Mouse (Mus musculus): ENCODE data around the gene Cnot1. TPM values are rescaled to one million over a fixed set of nuclear protein-coding genes. Genes with fewer than 3 reads are reported as not detected.
A peak's percentile ranks its signal among the peaks of the same experiment; 100 is the strongest.

Cnot1 gene
- polyA plus RNA-seq, 1 experiment from 2014 or later: 33.8 TPM

DNA sequence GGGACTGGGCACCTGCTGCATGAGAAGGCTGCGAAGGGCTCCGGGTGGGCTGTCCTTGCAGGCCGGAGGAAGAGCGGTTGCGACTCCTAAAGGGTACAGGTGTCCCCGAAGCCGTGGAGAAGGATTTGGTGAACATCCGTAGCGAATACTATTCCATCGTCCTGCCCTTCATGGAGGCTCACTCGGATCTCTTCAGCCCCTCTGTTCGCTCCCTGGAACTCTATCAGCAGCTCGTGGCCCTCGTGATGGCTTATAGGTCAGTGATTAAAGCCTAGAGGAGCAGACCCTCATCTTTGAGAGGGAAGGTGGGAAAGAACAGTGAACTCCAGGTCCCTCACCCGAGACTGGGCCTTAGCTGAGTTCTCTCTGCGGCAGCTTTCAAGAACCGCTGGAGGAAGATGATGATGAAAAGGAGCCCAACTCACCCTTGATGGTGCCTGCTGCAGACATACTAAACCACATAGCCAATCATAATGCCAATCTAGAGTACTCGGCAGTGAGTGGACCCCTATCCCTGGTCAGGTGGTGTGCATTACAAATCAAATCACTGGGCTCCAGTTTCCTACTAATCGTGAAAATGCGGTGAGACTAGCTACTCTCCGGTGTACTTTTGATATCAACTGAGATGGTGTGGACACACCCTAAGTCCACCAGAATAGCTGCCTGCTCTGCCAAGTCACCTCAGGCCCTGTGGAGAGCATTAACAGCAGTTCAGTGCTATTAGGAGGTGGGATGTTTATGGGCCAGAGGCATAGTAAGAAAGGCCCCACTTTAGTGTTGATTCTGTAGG lies 90.5 kb downstream of the Cnot1 start:
- Histone ChIP-seq H3K4me1 (peaks cover 20% of the 10 kb centered on the region), H3K36me3 (peaks cover 51% of the 10 kb centered on the region), H3K9ac (replicated peaks) (peak overlapping the region; percentile 57), H3K27me3 (replicated peaks) (no peaks in the 10 kb centered on the region), H3K9me3 (replicated peaks) (no peaks in the 10 kb centered on the region), H3K27ac (replicated peaks) (peak overlapping the region; percentile 65; the same call in 1 of the 2 replicates), H3K4me3 (replicated peaks) (peak overlapping the region; percentile 57), H3K4me2 (peak overlapping the region; percentile 82)
- no peak for ATAC-seq (ENCODE audit: low FRiP score)
- 20% methylated on average over 21 of the region's 21 CpGs for WGBS

DNA sequence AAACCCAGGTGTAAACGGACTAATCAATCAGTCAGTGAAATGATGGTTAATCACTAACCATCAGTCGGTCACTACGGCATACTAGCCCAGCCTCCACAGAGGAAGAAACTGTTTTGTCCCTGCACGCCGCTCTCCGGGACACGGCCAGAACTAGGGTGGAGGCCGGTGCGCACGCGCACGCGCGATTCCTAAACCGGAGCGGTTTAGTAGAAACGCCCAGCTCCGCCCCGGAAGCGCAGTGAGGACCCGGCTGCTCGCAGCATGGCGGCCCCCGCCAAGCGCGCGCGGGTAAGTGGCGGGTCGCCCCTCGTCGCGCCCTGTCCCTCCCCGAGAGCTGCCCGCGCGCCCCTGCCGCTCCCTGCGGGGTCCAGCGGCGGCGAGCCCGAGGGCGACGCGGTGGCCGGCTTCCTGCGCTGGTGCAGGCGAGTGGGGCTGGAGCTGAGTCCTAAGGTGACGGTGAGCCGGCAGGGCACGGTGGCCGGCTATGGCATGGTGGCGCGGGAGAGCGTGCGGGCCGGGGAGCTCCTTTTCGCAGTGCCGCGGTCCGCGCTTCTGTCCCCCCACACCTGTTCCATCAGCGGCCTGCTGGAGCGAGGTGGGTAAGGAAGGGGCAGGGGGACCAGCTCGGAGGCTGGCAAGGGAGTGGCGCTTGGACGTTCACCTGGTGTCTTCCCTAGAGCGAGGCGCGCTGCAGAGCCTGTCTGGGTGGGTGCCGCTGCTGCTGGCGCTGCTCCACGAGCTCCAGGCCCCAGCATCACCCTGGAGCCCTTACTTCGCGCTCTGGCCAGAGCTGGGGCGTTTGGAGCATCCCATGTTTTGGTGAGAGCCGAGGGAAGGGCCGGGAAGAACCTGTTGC lies 91.4 kb downstream of the Cnot1 start, which contains the start of gene Setd6:
Gene Setd6 (plus strand): TSS at position 206 of the 856 bp plus-strand sequence.
- peak within 1 kb of the TSS; percentile 57 for H3K9ac ChIP-seq (replicated peaks)
- peak within 1 kb of the TSS; percentile 82 for H3K4me2 ChIP-seq
- H3K27ac ChIP-seq (replicated peaks): peak within 1 kb of the TSS; percentile 65
- no peaks in the 10 kb centered on the region for H3K27me3 ChIP-seq (replicated peaks)
- peaks cover 51% of the 10 kb centered on the region for H3K36me3 ChIP-seq
- H3K4me3 ChIP-seq (replicated peaks): peak within 1 kb of the TSS; percentile 57
- H3K4me1 ChIP-seq: peaks cover 20% of the 10 kb centered on the region
- H3K9me3 ChIP-seq (replicated peaks): no peaks in the 10 kb centered on the region
- peak; percentile 92 for ATAC-seq (ENCODE audit: low FRiP score)
- under 1% methylated on average over 79 of the region's 79 CpGs for WGBS

DNA sequence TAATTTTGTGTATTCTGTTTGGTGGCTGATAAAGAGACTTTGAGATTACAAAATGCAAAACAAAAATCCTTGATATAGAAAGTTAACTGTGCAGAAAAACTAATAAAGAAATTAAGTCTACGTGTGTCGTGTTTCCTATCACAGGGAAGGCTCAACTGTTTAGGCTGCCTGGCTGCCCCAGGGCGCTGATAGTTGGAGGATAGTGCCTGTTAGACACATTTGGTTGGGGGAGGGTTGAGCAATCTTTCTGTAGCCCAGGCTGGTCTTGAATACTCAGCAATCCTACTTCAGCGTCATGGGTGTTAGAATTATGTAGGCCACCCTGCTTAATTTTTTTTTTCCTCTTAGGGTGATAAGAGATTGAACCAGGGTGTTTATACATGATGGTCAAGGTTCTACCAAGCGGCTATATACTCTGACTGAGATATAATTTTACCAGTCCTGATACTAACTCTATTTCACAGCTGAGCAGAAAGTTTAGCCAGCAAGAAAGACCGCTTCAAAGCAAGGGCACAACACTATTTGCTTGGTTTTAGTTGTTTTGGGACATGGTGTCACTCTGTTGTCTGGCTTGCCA lies 92.3 kb downstream of the Cnot1 start:
- ATAC-seq (ENCODE audit: low FRiP score): no peak
- 91% methylated on average over 6 of the region's 6 CpGs for WGBS
- peaks cover 20% of the 10 kb centered on the region for H3K4me1 ChIP-seq
- H3K4me2 ChIP-seq: peak overlapping the region; percentile 82
- no peaks in the 10 kb centered on the region for H3K9me3 ChIP-seq (replicated peaks)
- no peaks in the 10 kb centered on the region for H3K27me3 ChIP-seq (replicated peaks)
- H3K4me3 ChIP-seq (replicated peaks): peak overlapping the region; percentile 57
- 0 out of 2 replicates have a peak overlapping the region, but pooled peaks have one; percentile 65 for H3K27ac ChIP-seq (replicated peaks)
- H3K9ac ChIP-seq (replicated peaks): peak overlapping the region; percentile 57; the same call in 1 of the 2 replicates
- peaks cover 48% of the 10 kb centered on the region for H3K36me3 ChIP-seq

GRCm38 (mm10) chr8:95714367-95714766 lies 92.9 kb downstream of the Cnot1 start:
- H3K9ac ChIP-seq (replicated peaks): no peak overlapping the region
- H3K9me3 ChIP-seq (replicated peaks): no peaks in the 10 kb centered on the region
- no peak overlapping the region for H3K4me2 ChIP-seq
- no peak for ATAC-seq (ENCODE audit: low FRiP score)
- no peaks in the 10 kb centered on the region for H3K27me3 ChIP-seq (replicated peaks)
- H3K4me3 ChIP-seq (replicated peaks): no peak overlapping the region
- WGBS: 90% methylated on average over 4 of the region's 4 CpGs
- peaks cover 49% of the 10 kb centered on the region for H3K36me3 ChIP-seq
- H3K27ac ChIP-seq (replicated peaks): no peak overlapping the region
- peaks cover 20% of the 10 kb centered on the region for H3K4me1 ChIP-seq

GRCm38 (mm10) chr8:95713100-95714010 lies 93.9 kb downstream of the Cnot1 start:
- Histone ChIP-seq H3K27ac (replicated peaks) (no peak overlapping the region), H3K9me3 (replicated peaks) (no peaks in the 10 kb centered on the region), H3K36me3 (peaks cover 50% of the 10 kb centered on the region), H3K27me3 (replicated peaks) (no peaks in the 10 kb centered on the region), H3K4me2 (no peak overlapping the region), H3K4me3 (replicated peaks) (no peak overlapping the region), H3K4me1 (peaks cover 20% of the 10 kb centered on the region), H3K9ac (replicated peaks) (no peak overlapping the region)
- WGBS: 79% methylated on average over 19 of the region's 19 CpGs
- ATAC-seq (ENCODE audit: low FRiP score): no peak

DNA sequence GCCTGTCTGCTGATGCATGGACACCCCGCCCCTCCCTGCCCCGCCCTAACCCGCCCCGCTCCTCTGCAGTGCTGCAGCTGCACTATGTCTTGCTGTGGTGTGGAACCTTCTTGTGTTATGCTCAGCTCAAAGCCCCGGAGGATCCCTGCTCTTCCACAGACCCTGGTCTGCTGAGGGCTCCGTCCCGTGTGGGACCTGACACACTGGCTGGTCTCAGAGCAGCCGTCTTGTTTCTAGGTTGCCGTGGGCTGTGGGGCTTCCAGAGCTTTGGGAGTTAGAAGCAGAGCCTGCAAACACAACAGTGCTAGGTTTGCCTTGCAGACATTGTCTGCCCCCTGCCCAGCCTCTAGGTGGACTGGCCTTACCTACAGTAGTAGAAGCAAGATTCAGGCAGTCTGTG lies 94.9 kb downstream of the Cnot1 start:
- Histone ChIP-seq H3K4me3 (replicated peaks) (no peak overlapping the region), H3K27ac (replicated peaks) (no peak overlapping the region), H3K4me1 (peaks cover 20% of the 10 kb centered on the region), H3K4me2 (no peak overlapping the region), H3K9ac (replicated peaks) (no peak overlapping the region), H3K36me3 (peaks cover 53% of the 10 kb centered on the region), H3K27me3 (replicated peaks) (no peaks in the 10 kb centered on the region), H3K9me3 (replicated peaks) (no peaks in the 10 kb centered on the region)
- ATAC-seq (ENCODE audit: low FRiP score): no peak
- WGBS: 88% methylated on average over 9 of the region's 9 CpGs

DNA sequence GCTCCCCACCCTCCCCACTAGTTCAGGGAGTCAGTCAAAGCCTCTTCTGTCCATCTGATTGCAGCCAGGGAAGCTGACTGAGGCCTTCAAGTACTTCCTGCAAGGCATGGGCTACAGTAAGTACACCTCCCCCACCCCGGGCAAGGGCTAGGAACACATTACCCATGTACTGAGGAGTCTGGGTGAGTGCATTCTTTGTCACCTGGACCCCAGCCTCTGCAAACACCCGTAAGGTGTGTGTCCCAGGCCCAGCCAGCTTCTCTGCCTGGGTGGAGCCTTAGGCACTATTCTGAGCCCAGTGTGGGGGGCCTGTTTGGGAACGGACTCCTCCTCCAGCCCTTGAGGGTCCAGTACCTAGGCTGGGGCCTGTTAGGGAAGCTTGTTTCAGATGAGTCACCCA lies 96.2 kb downstream of the Cnot1 start:
- no peak overlapping the region for H3K4me2 ChIP-seq
- no peaks in the 10 kb centered on the region for H3K9me3 ChIP-seq (replicated peaks)
- H3K27ac ChIP-seq (replicated peaks): no peak overlapping the region
- H3K4me1 ChIP-seq: peaks cover 8% of the 10 kb centered on the region
- H3K9ac ChIP-seq (replicated peaks): no peak overlapping the region
- H3K4me3 ChIP-seq (replicated peaks): no peak overlapping the region
- no peaks in the 10 kb centered on the region for H3K27me3 ChIP-seq (replicated peaks)
- peaks cover 63% of the 10 kb centered on the region for H3K36me3 ChIP-seq
- WGBS: 72% methylated on average over 3 of the region's 3 CpGs
- ATAC-seq (ENCODE audit: low FRiP score): no peak

GRCm38 (mm10) chr8:95709579-95709978 lies 97.7 kb downstream of the Cnot1 start:
- Histone ChIP-seq H3K27me3 (replicated peaks) (no peaks in the 10 kb centered on the region), H3K4me3 (replicated peaks) (no peak overlapping the region), H3K36me3 (peaks cover 65% of the 10 kb centered on the region), H3K4me1 (peaks cover 15% of the 10 kb centered on the region), H3K4me2 (no peak overlapping the region), H3K9me3 (replicated peaks) (no peaks in the 10 kb centered on the region), H3K27ac (replicated peaks) (no peak overlapping the region), H3K9ac (replicated peaks) (no peak overlapping the region)
- 87% methylated on average over 7 of the region's 7 CpGs for WGBS
- ATAC-seq (ENCODE audit: low FRiP score): no peak

GRCm38 (mm10) chr8:95704538-95704937 lies 102.7 kb downstream of the Cnot1 start:
- WGBS: 89% methylated on average over 3 of the region's 3 CpGs
- H3K27ac ChIP-seq (replicated peaks): peak overlapping the region; percentile 87

GRCm38 (mm10) chr8:95703461-95704260 lies 103.6 kb downstream of the Cnot1 start:
- peak overlapping the region; percentile 75 for H3K4me3 ChIP-seq (replicated peaks)
- H3K27me3 ChIP-seq (replicated peaks): no peaks in the 10 kb centered on the region
- H3K4me1 ChIP-seq: peaks cover 60% of the 10 kb centered on the region
- peak; percentile 54 for ATAC-seq (ENCODE audit: low FRiP score)
- no peaks in the 10 kb centered on the region for H3K9me3 ChIP-seq (replicated peaks)
- H3K36me3 ChIP-seq: peaks cover 27% of the 10 kb centered on the region
- H3K27ac ChIP-seq (replicated peaks): peak overlapping the region; percentile 87
- peak overlapping the region; percentile 89 for H3K4me2 ChIP-seq
- under 1% methylated on average over 15 of the region's 15 CpGs for WGBS
- H3K9ac ChIP-seq (replicated peaks): peak overlapping the region; percentile 94

More at GRCm38 (mm10) chr8:95704538-95704937, 102.7 kb downstream of the Cnot1 start:
- Histone ChIP-seq H3K36me3 (peaks cover 36% of the 10 kb centered on the region), H3K9ac (replicated peaks) (peak overlapping the region; percentile 94; the same call in 1 of the 2 replicates), H3K4me1 (peaks cover 59% of the 10 kb centered on the region), H3K27me3 (replicated peaks) (no peaks in the 10 kb centered on the region), H3K9me3 (replicated peaks) (no peaks in the 10 kb centered on the region), H3K4me2 (peak overlapping the region; percentile 89), H3K4me3 (replicated peaks) (peak overlapping the region; percentile 75)
- no peak for ATAC-seq (ENCODE audit: low FRiP score)

Measured in neural tube, embryonic 15.5 days (tissue).